Mouse (Mus musculus): ENCODE data around the gene Ppp1r36. TPM values are rescaled to one million over a fixed set of nuclear protein-coding genes. Genes with fewer than 3 reads are reported as not detected.
"Not testable (repeated sequence)": the region's sequence is repeated elsewhere in the genome, so short reads cannot be mapped to it uniquely, and the experiment has no call there.

Gene Ppp1r36
- polyA plus RNA-seq, 1 experiment: 80.4 TPM

- Histone ChIP-seq H3K4me3 (ENCODE audit: control insufficient read depth, low read depth, low read length) (no peak overlapping the region), H3K36me3 (ENCODE audit: control insufficient read depth, insufficient read depth, low read length) (no peaks in the 10 kb centered on the region), H3K27ac (ENCODE audit: control insufficient read depth, insufficient read depth, low read depth, low read length) (no peak overlapping the region), H3K4me1 (ENCODE audit: control insufficient read depth, insufficient read depth, low read length) (no peaks in the 10 kb centered on the region; the same call in 1 of the 2 replicates), H3K27me3 (ENCODE audit: control insufficient read depth, insufficient read depth, low read length) (no peaks in the 10 kb centered on the region)
- no peak for TF ChIP-seq POLR2A (IDR thresholded peaks at IDR 0.05; ENCODE audit: control insufficient read depth, low read depth, low read length)
- TF ChIP-seq CTCF (IDR thresholded peaks at IDR 0.05; ENCODE audit: control insufficient read depth, insufficient read depth, insufficient replicate concordance, low read depth, low read length): no peak
Observed at GRCm38 (mm10) chr12:76430879-76431406, 13.6 kb downstream of the Ppp1r36 start.

- no peaks in the 10 kb centered on the region; the same call in 1 of the 2 replicates for H3K4me1 ChIP-seq (ENCODE audit: control insufficient read depth, insufficient read depth, low read length)
- H3K36me3 ChIP-seq (ENCODE audit: control insufficient read depth, insufficient read depth, low read length): no peaks in the 10 kb centered on the region
- no peak overlapping the region for H3K4me3 ChIP-seq (ENCODE audit: control insufficient read depth, low read depth, low read length)
- H3K27me3 ChIP-seq (ENCODE audit: control insufficient read depth, insufficient read depth, low read length): no peaks in the 10 kb centered on the region
- H3K27ac ChIP-seq (ENCODE audit: control insufficient read depth, insufficient read depth, low read depth, low read length): no peak overlapping the region
- no peak for TF ChIP-seq POLR2A (IDR thresholded peaks at IDR 0.05; ENCODE audit: control insufficient read depth, low read depth, low read length)
- TF ChIP-seq CTCF (IDR thresholded peaks at IDR 0.05; ENCODE audit: control insufficient read depth, insufficient read depth, insufficient replicate concordance, low read depth, low read length): no peak
Observed at GRCm38 (mm10) chr12:76431431-76431830, 14.1 kb downstream of the Ppp1r36 start.

GRCm38 (mm10) chr12:76434111-76434510 is 16.8 kb downstream of the Ppp1r36 start:
- Histone ChIP-seq H3K27me3 (ENCODE audit: control insufficient read depth, insufficient read depth, low read length) (no peaks in the 10 kb centered on the region), H3K27ac (ENCODE audit: control insufficient read depth, insufficient read depth, low read depth, low read length) (no peak overlapping the region), H3K4me3 (ENCODE audit: control insufficient read depth, low read depth, low read length) (no peak overlapping the region), H3K4me1 (ENCODE audit: control insufficient read depth, insufficient read depth, low read length) (no peaks in the 10 kb centered on the region; the same call in 1 of the 2 replicates), H3K36me3 (ENCODE audit: control insufficient read depth, insufficient read depth, low read length) (0 out of 2 replicates have a peak, but pooled peaks cover 2% of the 10 kb centered on the region)
- TF ChIP-seq POLR2A (IDR thresholded peaks at IDR 0.05; ENCODE audit: control insufficient read depth, low read depth, low read length) (no peak), CTCF (IDR thresholded peaks at IDR 0.05; ENCODE audit: control insufficient read depth, insufficient read depth, insufficient replicate concordance, low read depth, low read length) (no peak)

GRCm38 (mm10) chr12:76435084-76435483 is 17.7 kb downstream of the Ppp1r36 start:
- Histone ChIP-seq H3K36me3 (ENCODE audit: control insufficient read depth, insufficient read depth, low read length) (0 out of 2 replicates have a peak, but pooled peaks cover 2% of the 10 kb centered on the region), H3K4me1 (ENCODE audit: control insufficient read depth, insufficient read depth, low read length) (no peaks in the 10 kb centered on the region; the same call in 1 of the 2 replicates), H3K27ac (ENCODE audit: control insufficient read depth, insufficient read depth, low read depth, low read length) (no peak overlapping the region)

GRCm38 (mm10) chr12:76435549-76435948 is 18.2 kb downstream of the Ppp1r36 start:
- no peak for TF ChIP-seq POLR2A (IDR thresholded peaks at IDR 0.05; ENCODE audit: control insufficient read depth, low read depth, low read length)
- TF ChIP-seq CTCF (IDR thresholded peaks at IDR 0.05; ENCODE audit: control insufficient read depth, insufficient read depth, insufficient replicate concordance, low read depth, low read length): no peak
- Histone ChIP-seq H3K27me3 (ENCODE audit: control insufficient read depth, insufficient read depth, low read length) (no peaks in the 10 kb centered on the region), H3K4me1 (ENCODE audit: control insufficient read depth, insufficient read depth, low read length) (no peaks in the 10 kb centered on the region; the same call in 1 of the 2 replicates), H3K36me3 (ENCODE audit: control insufficient read depth, insufficient read depth, low read length) (0 out of 2 replicates have a peak, but pooled peaks cover 2% of the 10 kb centered on the region), H3K27ac (ENCODE audit: control insufficient read depth, insufficient read depth, low read depth, low read length) (no peak overlapping the region), H3K4me3 (ENCODE audit: control insufficient read depth, low read depth, low read length) (no peak overlapping the region)

More at GRCm38 (mm10) chr12:76435084-76435483, 17.7 kb downstream of the Ppp1r36 start:
- H3K27me3 ChIP-seq (ENCODE audit: control insufficient read depth, insufficient read depth, low read length): no peaks in the 10 kb centered on the region
- TF ChIP-seq POLR2A (IDR thresholded peaks at IDR 0.05; ENCODE audit: control insufficient read depth, low read depth, low read length): no peak
- no peak for TF ChIP-seq CTCF (IDR thresholded peaks at IDR 0.05; ENCODE audit: control insufficient read depth, insufficient read depth, insufficient replicate concordance, low read depth, low read length)
- H3K4me3 ChIP-seq (ENCODE audit: control insufficient read depth, low read depth, low read length): peak overlapping the region; percentile 8; the same call in 1 of the 2 replicates

GRCm38 (mm10) chr12:76443488-76443887 is 26.1 kb downstream of the Ppp1r36 start:
- not testable (repeated sequence) for H3K4me1 ChIP-seq (ENCODE audit: control insufficient read depth, insufficient read depth, low read length); H3K27me3 ChIP-seq (ENCODE audit: control insufficient read depth, insufficient read depth, low read length); H3K4me3 ChIP-seq (ENCODE audit: control insufficient read depth, low read depth, low read length); H3K36me3 ChIP-seq (ENCODE audit: control insufficient read depth, insufficient read depth, low read length); H3K27ac ChIP-seq (ENCODE audit: control insufficient read depth, insufficient read depth, low read depth, low read length)

GRCm38 (mm10) chr12:76444359-76444772 is 27.0 kb downstream of the Ppp1r36 start:
- Histone ChIP-seq H3K4me3 (ENCODE audit: control insufficient read depth, low read depth, low read length) (peak overlapping the region; percentile 70), H3K27ac (ENCODE audit: control insufficient read depth, insufficient read depth, low read depth, low read length) (peak overlapping the region; percentile 16; the same call in 1 of the 2 replicates), H3K27me3 (ENCODE audit: control insufficient read depth, insufficient read depth, low read length) (no peaks in the 10 kb centered on the region), H3K36me3 (ENCODE audit: control insufficient read depth, insufficient read depth, low read length) (no peaks in the 10 kb centered on the region), H3K4me1 (ENCODE audit: control insufficient read depth, insufficient read depth, low read length) (no peaks in the 10 kb centered on the region)
- TF ChIP-seq CTCF (IDR thresholded peaks at IDR 0.05; ENCODE audit: control insufficient read depth, insufficient read depth, insufficient replicate concordance, low read depth, low read length) (no peak), POLR2A (IDR thresholded peaks at IDR 0.05; ENCODE audit: control insufficient read depth, low read depth, low read length) (peak; percentile 37; the same call in 1 of the 2 replicates)
